Mouse (Mus musculus): ENCODE measurements around the gene Spaar. TPM values are rescaled to one million over a fixed set of nuclear protein-coding genes. Genes with fewer than 3 reads are reported as not detected.

Spaar gene
- not detected in 2 replicates for total RNA-seq (2014; rRNA removed)
- polyA plus RNA-seq (2015; fragmentation: Nextera tagmentation; extraction: Ambion mirVana): 0.07 and 0.28 TPM in 2 replicates

- Histone ChIP-seq H3K36me3 (ENCODE audit: insufficient read depth, low read length) (no peaks in the 10 kb centered on the region), H3K4me3 (ENCODE audit: low read depth, low read length) (no peak within 1 kb of the TSS), H3K9me3 (ENCODE audit: low read length) (no peaks in the 10 kb centered on the region), H3K27ac (ENCODE audit: low read depth, low read length) (no peak within 1 kb of the TSS), H3K27me3 (ENCODE audit: insufficient read depth, low read length) (no peaks in the 10 kb centered on the region), H3K4me1 (ENCODE audit: insufficient read depth, low read length) (no peaks in the 10 kb centered on the region), H3K4me2 (ENCODE audit: low read depth, low read length, poor library complexity, severe bottlenecking) (no peak within 1 kb of the TSS), H3K9ac (replicated peaks; ENCODE audit: low read length, poor library complexity, severe bottlenecking) (no peak within 1 kb of the TSS)
- no peak for ATAC-seq (ENCODE audit: low FRiP score)
- WGBS: 77% methylated on average over 14 of the region's 14 CpGs
- DNase-seq (ENCODE audit: low spot score): no peak
- TF ChIP-seq CTCF (IDR thresholded peaks at IDR 0.05): no peak
These were observed at the start of gene Spaar for GRCm38 (mm10) chr4:43729794-43730550. Spaar (plus strand) TSS chr4:43730034.

GRCm38 (mm10) chr4:43690021-43690420 lies 39.8 kb upstream of the Spaar start:
- TF ChIP-seq CTCF (IDR thresholded peaks at IDR 0.05): no peak
- no peak for DNase-seq (ENCODE audit: low spot score)
- H3K4me3 ChIP-seq (ENCODE audit: low read depth, low read length): no peak overlapping the region

DNA sequence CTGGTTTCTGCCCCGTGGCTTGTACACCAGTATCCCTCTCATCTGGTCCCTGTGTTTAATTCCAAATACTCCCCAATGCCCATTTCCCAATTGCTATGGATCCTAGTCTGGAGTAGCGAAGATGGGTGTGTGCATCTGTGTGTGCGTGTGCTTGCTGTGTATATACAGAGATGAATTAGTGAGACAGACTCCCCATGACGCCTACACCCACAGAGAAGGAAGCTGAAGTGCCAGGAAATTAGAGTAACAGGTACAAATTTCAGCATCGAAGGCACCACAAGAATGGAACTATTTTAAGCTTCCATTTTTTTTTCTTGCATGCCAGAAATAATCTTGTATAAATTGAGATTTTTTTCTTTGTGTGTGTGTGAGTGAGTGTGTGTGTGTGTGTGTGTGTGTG lies 38.8 kb upstream of the Spaar start:
- H3K27me3 ChIP-seq (ENCODE audit: insufficient read depth, low read length): no peaks in the 10 kb centered on the region
- no peaks in the 10 kb centered on the region for H3K9me3 ChIP-seq (ENCODE audit: low read length)
- H3K4me3 ChIP-seq (ENCODE audit: low read depth, low read length): no peak overlapping the region
- H3K36me3 ChIP-seq (ENCODE audit: insufficient read depth, low read length): peaks cover 32% of the 10 kb centered on the region
- no peaks in the 10 kb centered on the region for H3K4me1 ChIP-seq (ENCODE audit: insufficient read depth, low read length)
- DNase-seq (ENCODE audit: low spot score) (no peak), ATAC-seq (ENCODE audit: low FRiP score) (no peak)
- TF ChIP-seq CTCF (IDR thresholded peaks at IDR 0.05): no peak
- WGBS: 88% methylated on average over 5 of the region's 5 CpGs
- H3K27ac ChIP-seq (ENCODE audit: low read depth, low read length): no peak overlapping the region
- no peak overlapping the region for H3K9ac ChIP-seq (replicated peaks; ENCODE audit: low read length, poor library complexity, severe bottlenecking)
- no peak overlapping the region for H3K4me2 ChIP-seq (ENCODE audit: low read depth, low read length, poor library complexity, severe bottlenecking)

More at GRCm38 (mm10) chr4:43690021-43690420, 39.8 kb upstream of the Spaar start:
- Histone ChIP-seq H3K36me3 (ENCODE audit: insufficient read depth, low read length) (peaks cover 41% of the 10 kb centered on the region), H3K9me3 (ENCODE audit: low read length) (no peaks in the 10 kb centered on the region), H3K4me2 (ENCODE audit: low read depth, low read length, poor library complexity, severe bottlenecking) (no peak overlapping the region), H3K27me3 (ENCODE audit: insufficient read depth, low read length) (no peaks in the 10 kb centered on the region), H3K27ac (ENCODE audit: low read depth, low read length) (no peak overlapping the region), H3K9ac (replicated peaks; ENCODE audit: low read length, poor library complexity, severe bottlenecking) (no peak overlapping the region), H3K4me1 (ENCODE audit: insufficient read depth, low read length) (no peaks in the 10 kb centered on the region)
- 88% methylated on average over 17 of the region's 17 CpGs for WGBS
- ATAC-seq (ENCODE audit: low FRiP score): no peak

- H3K4me2 ChIP-seq (ENCODE audit: low read depth, low read length, poor library complexity, severe bottlenecking): no peak overlapping the region
- 80% methylated on average over 5 of the region's 5 CpGs for WGBS
- no peaks in the 10 kb centered on the region for H3K9me3 ChIP-seq (ENCODE audit: low read length)
- H3K27ac ChIP-seq (ENCODE audit: low read depth, low read length): no peak overlapping the region
- DNase-seq (ENCODE audit: low spot score): no peak
- peaks cover 21% of the 10 kb centered on the region for H3K36me3 ChIP-seq (ENCODE audit: insufficient read depth, low read length)
- no peak for ATAC-seq (ENCODE audit: low FRiP score)
- no peak overlapping the region for H3K4me3 ChIP-seq (ENCODE audit: low read depth, low read length)
- H3K27me3 ChIP-seq (ENCODE audit: insufficient read depth, low read length): no peaks in the 10 kb centered on the region
- no peak for TF ChIP-seq CTCF (IDR thresholded peaks at IDR 0.05)
- H3K9ac ChIP-seq (replicated peaks; ENCODE audit: low read length, poor library complexity, severe bottlenecking): no peak overlapping the region
- H3K4me1 ChIP-seq (ENCODE audit: insufficient read depth, low read length): no peaks in the 10 kb centered on the region
These were observed 36.0 kb upstream of the Spaar start for GRCm38 (mm10) chr4:43693806-43694241.

- Histone ChIP-seq H3K27ac (ENCODE audit: low read depth, low read length) (no peak overlapping the region), H3K4me3 (ENCODE audit: low read depth, low read length) (no peak overlapping the region), H3K9ac (replicated peaks; ENCODE audit: low read length, poor library complexity, severe bottlenecking) (no peak overlapping the region), H3K36me3 (ENCODE audit: insufficient read depth, low read length) (peaks cover 14% of the 10 kb centered on the region; the same call in 1 of the 2 replicates), H3K9me3 (ENCODE audit: low read length) (no peaks in the 10 kb centered on the region), H3K4me1 (ENCODE audit: insufficient read depth, low read length) (no peaks in the 10 kb centered on the region), H3K27me3 (ENCODE audit: insufficient read depth, low read length) (no peaks in the 10 kb centered on the region), H3K4me2 (ENCODE audit: low read depth, low read length, poor library complexity, severe bottlenecking) (no peak overlapping the region)
- 100% methylated on average over 1 of the region's 1 CpGs for WGBS
- DNase-seq (ENCODE audit: low spot score) (no peak), ATAC-seq (ENCODE audit: low FRiP score) (no peak)
- no peak for TF ChIP-seq CTCF (IDR thresholded peaks at IDR 0.05)
These were observed 35.2 kb upstream of the Spaar start for GRCm38 (mm10) chr4:43694439-43695248.

All from midbrain, postnatal 0 days (tissue).